Mouse (Mus musculus) olfactory bulb, adult 2 months (tissue): Measurements from ENCODE around the gene Tsc22d1.

Experiments
- CTCF ChIP-seq: fragments of 200-500 bp; IDR thresholded peaks from 2 replicates; pipeline ENCODE4 v1.5.1; 2012; ENCODE audit warnings: low read depth, mild to moderate bottlenecking, low read length, moderate library complexity; ENCODE audit not compliant: insufficient read depth
- POLR2A ChIP-seq: fragments of 200-500 bp; IDR thresholded peaks from 2 replicates; pipeline ENCODE4 v1.6.1; 2012; ENCODE audit warnings: mild to moderate bottlenecking, low read depth, low read length, moderate library complexity; ENCODE audit not compliant: insufficient read depth

GRCm38 (mm10) chr14:76463414-76464098, 48.8 kb downstream of the Tsc22d1 start:
- TF ChIP-seq POLR2A (no peak), CTCF (no peak)
